In the genomic region with DNA sequence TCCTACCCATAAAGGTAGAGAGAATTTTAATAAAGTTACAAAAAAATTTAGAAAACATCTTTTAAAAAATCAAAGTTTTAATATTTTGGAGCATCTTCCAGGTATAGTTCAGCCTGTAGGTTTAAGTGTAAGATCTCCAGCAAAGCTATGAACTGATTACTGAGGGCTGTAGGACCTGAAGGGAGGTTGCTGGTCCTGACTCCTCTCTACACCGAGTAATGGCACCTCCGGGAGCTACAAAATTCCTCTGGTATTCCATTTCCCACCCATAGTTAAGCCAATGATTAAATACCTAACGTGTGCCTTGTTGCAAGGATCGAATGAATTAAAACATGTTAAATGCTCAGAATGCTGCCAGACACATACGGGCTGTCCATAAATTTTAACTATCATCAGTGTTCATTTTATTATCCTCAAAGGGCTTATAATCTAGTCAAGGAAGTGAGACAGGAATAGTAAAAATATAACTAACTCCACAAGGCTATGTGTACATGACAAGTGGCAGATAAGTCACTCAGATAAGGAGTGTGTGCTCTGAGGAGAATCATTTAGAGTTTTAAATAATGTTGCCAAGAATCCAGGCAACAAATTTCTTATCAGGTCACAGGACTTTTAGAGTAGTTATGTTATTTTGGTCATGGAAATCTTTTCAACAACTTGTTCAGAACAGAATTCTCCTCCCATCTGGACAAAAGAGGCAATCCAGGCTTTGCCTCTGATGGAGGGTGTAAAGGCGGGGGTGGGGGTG, we compare ENCODE assay signal across 23 mouse cellular contexts. TPM values are rescaled to one million over a fixed set of nuclear protein-coding genes. Genes with fewer than 3 reads are reported as not detected.
DNase-seq lines count a peak whose midpoint lies in the region; ATAC-seq lines count a peak whose summit lies in the region.
"Had no signal": no experiment of that assay in that cellular context is flagged by ENCODE, and none has a peak within 500 bp of the region (broad histone marks: within the 10 kb centered on the region; RNA-seq: fewer than 3 reads in every experiment).

No protein-coding gene starts in this region.

- 0 out of 2 replicates have a peak, but pooled peaks have one; percentile 61 for ATAC-seq in heart, embryonic 12.5 days (ENCODE audit: insufficient number of reproducible peaks, low FRiP score)
- peak; percentile 86 for ATAC-seq in heart, embryonic 16.5 days (replicated peaks; ENCODE audit: extremely low read depth, insufficient read depth, low FRiP score)
- peak; percentile 60; the same call in 1 of the 2 replicates for ATAC-seq in neural tube, embryonic 14.5 days (ENCODE audit: low read depth)
- no peak for ATAC-seq in neural tube, embryonic 15.5 days (ENCODE audit: low FRiP score)
- ATAC-seq in megakaryocyte, adult 5-6 weeks (ENCODE audit: poor library complexity, severe bottlenecking), result no peak
- ATAC-seq: activated CD4-positive, CD25-positive, alpha-beta regulatory T cell, adult 4 months; forebrain, embryonic 16.5 days; hindbrain, embryonic 16.5 days; inflammation-experienced regulatory T-cells, adult 6 months; Patski had no signal

- H3K9ac ChIP-seq in heart, embryonic 12.5 days, result no peak overlapping the region
- H3K9ac ChIP-seq in heart, embryonic 16.5 days (ENCODE audit: low read length), result no peak overlapping the region
- no peak overlapping the region for H3K9ac ChIP-seq in neural tube, embryonic 14.5 days (replicated peaks; ENCODE audit: low read depth, low read length)
- H3K9ac ChIP-seq in neural tube, embryonic 15.5 days (replicated peaks), result no peak overlapping the region
- H3K9ac ChIP-seq: embryonic facial prominence, embryonic 13.5 days; forebrain, embryonic 12.5 days; hindbrain, embryonic 12.5 days had no signal

- H3K4me2 ChIP-seq in heart, embryonic 12.5 days, result no peak overlapping the region
- no peak overlapping the region for H3K4me2 ChIP-seq in heart, embryonic 16.5 days (ENCODE audit: low read depth, low read length)
- H3K4me2 ChIP-seq in neural tube, embryonic 14.5 days (ENCODE audit: low read depth, low read length), result no peak overlapping the region
- no peak overlapping the region for H3K4me2 ChIP-seq in neural tube, embryonic 15.5 days
- H3K4me2 ChIP-seq: embryonic facial prominence, embryonic 13.5 days; forebrain, embryonic 12.5 days; hindbrain, embryonic 12.5 days had no signal

- no peaks in the 10 kb centered on the region for H3K9me3 ChIP-seq in heart, embryonic 12.5 days (replicated peaks)
- H3K9me3 ChIP-seq in heart, embryonic 16.5 days (replicated peaks; ENCODE audit: control insufficient read depth, low read length), result no peaks in the 10 kb centered on the region
- H3K9me3 ChIP-seq in neural tube, embryonic 14.5 days (ENCODE audit: control insufficient read depth, low read length), result no peaks in the 10 kb centered on the region
- no peaks in the 10 kb centered on the region for H3K9me3 ChIP-seq in neural tube, embryonic 15.5 days (replicated peaks)
- H3K9me3 ChIP-seq: embryonic facial prominence, embryonic 13.5 days; forebrain, embryonic 12.5 days; heart, embryonic 10.5 days; hindbrain, embryonic 12.5 days had no signal

- 0 out of 2 replicates have a peak, but pooled peaks cover 3% of the 10 kb centered on the region for H3K36me3 ChIP-seq in heart, embryonic 12.5 days
- no peaks in the 10 kb centered on the region for H3K36me3 ChIP-seq in heart, embryonic 16.5 days (ENCODE audit: control insufficient read depth, insufficient read depth)
- no peaks in the 10 kb centered on the region for H3K36me3 ChIP-seq in neural tube, embryonic 14.5 days (ENCODE audit: control insufficient read depth, insufficient read depth, low read length)
- H3K36me3 ChIP-seq in neural tube, embryonic 15.5 days, result no peaks in the 10 kb centered on the region
- H3K36me3 ChIP-seq: embryonic facial prominence, embryonic 13.5 days; forebrain, embryonic 12.5 days; heart, embryonic 10.5 days; hindbrain, embryonic 12.5 days had no signal

- WGBS in heart, embryonic 12.5 days, result 41% methylated on average over 6 of the region's 6 CpGs
- 27% methylated on average over 6 of the region's 6 CpGs for WGBS in heart, embryonic 16.5 days
- WGBS in neural tube, embryonic 14.5 days, result 53% methylated on average over 6 of the region's 6 CpGs
- 52% methylated on average over 6 of the region's 6 CpGs for WGBS in neural tube, embryonic 15.5 days

- DNase-seq in heart, adult 11 months, result no peak
- DNase-seq in heart, postnatal 25 days (ENCODE audit: low spot score), result no peak
- DNase-seq: adrenal gland, postnatal 14 days; cerebellum, adult 11-12 months; cerebellum, adult 9-10 months; cerebellum, postnatal 36 days; gastrocnemius, postnatal 10 days; kidney, adult 2 months had no signal

- H3K27me3 ChIP-seq in heart, embryonic 12.5 days (replicated peaks), result no peaks in the 10 kb centered on the region
- H3K27me3 ChIP-seq in heart, embryonic 16.5 days (ENCODE audit: control insufficient read depth, insufficient read depth, low read length), result no peaks in the 10 kb centered on the region
- no peaks in the 10 kb centered on the region for H3K27me3 ChIP-seq in neural tube, embryonic 14.5 days (ENCODE audit: control insufficient read depth, insufficient read depth, low read length)
- H3K27me3 ChIP-seq in neural tube, embryonic 15.5 days (replicated peaks), result no peaks in the 10 kb centered on the region
- H3K27me3 ChIP-seq: CH12.LX; embryonic facial prominence, embryonic 13.5 days; forebrain, embryonic 12.5 days; hindbrain, embryonic 12.5 days; Patski had no signal

- intact Hi-C loops in heart, postnatal 25 days (cut with DNase I), result no loop called here

- peak overlapping the region; percentile 82; the same call in 1 of the 2 replicates for H3K27ac ChIP-seq in heart, embryonic 12.5 days (ENCODE audit: poor library complexity, severe bottlenecking)
- H3K27ac ChIP-seq in heart, embryonic 16.5 days (ENCODE audit: low read length), result peak overlapping the region; percentile 67
- no peak overlapping the region for H3K27ac ChIP-seq in neural tube, embryonic 14.5 days (ENCODE audit: low read depth, low read length)
- no peak overlapping the region for H3K27ac ChIP-seq in neural tube, embryonic 15.5 days (replicated peaks)
- H3K27ac ChIP-seq: embryonic facial prominence, embryonic 13.5 days; forebrain, embryonic 12.5 days; hindbrain, embryonic 12.5 days had no signal

- no peak overlapping the region for H3K4me3 ChIP-seq in heart, embryonic 12.5 days
- H3K4me3 ChIP-seq in heart, embryonic 16.5 days (ENCODE audit: low read length), result no peak overlapping the region
- no peak overlapping the region for H3K4me3 ChIP-seq in neural tube, embryonic 14.5 days (ENCODE audit: low read depth, low read length)
- no peak overlapping the region for H3K4me3 ChIP-seq in neural tube, embryonic 15.5 days (replicated peaks)
- H3K4me3 ChIP-seq: embryonic facial prominence, embryonic 13.5 days; forebrain, embryonic 12.5 days; heart, embryonic 10.5 days; hindbrain, embryonic 12.5 days had no signal

- H3K4me1 ChIP-seq in heart, embryonic 12.5 days (replicated peaks), result peaks cover 16% of the 10 kb centered on the region; the same call in 1 of the 2 replicates
- peaks cover 13% of the 10 kb centered on the region for H3K4me1 ChIP-seq in heart, embryonic 16.5 days (ENCODE audit: control insufficient read depth, insufficient read depth, low read length)
- H3K4me1 ChIP-seq in neural tube, embryonic 14.5 days (ENCODE audit: control insufficient read depth, insufficient read depth, low read length), result no peaks in the 10 kb centered on the region
- H3K4me1 ChIP-seq in neural tube, embryonic 15.5 days, result no peaks in the 10 kb centered on the region
- H3K4me1 ChIP-seq: embryonic facial prominence, embryonic 13.5 days; forebrain, embryonic 12.5 days; heart, embryonic 10.5 days; hindbrain, embryonic 12.5 days had no signal

RNA-seq across cellular contexts. Expression of a gene that starts 49.9 kb away (rescaled TPM):
- 51.5 and 53.5 TPM in 2 replicates for polyA plus RNA-seq in heart, embryonic 12.5 days (2016; fragmentation: Nextera tagmentation; extraction: Ambion mirVana)
- polyA plus RNA-seq in heart, embryonic 16.5 days (2015; fragmentation: Nextera tagmentation; extraction: Ambion mirVana), result 74.5 and 78.1 TPM in 2 replicates
- total RNA-seq in heart, postnatal 25 days (2021), result 100 to 1,000 TPM; 132 to 133 TPM
- 23.3 and 23.8 TPM in 2 replicates for polyA plus RNA-seq in neural tube, embryonic 14.5 days (2014; fragmentation: Nextera tagmentation; extraction: Ambion mirVana)
- polyA plus RNA-seq in neural tube, embryonic 15.5 days (2015; fragmentation: Nextera tagmentation; extraction: Ambion mirVana), result 18.0 and 19.7 TPM in 2 replicates
- 0.05 TPM in 1 of 2 replicates, not detected in the other for total RNA-seq in megakaryocyte, adult 5-6 weeks (2015)
- 0.16 TPM in 1 of 2 replicates, not detected in the other for total RNA-seq in megakaryocyte, adult 5-6 weeks (2017)
- total RNA-seq: CH12.LX had no signal
- polyA plus RNA-seq: activated CD4-positive, CD25-positive, alpha-beta regulatory T cell, adult 4 months had no signal

Comparison
In these comparisons a context has a peak if more than half of its experiments do, and no peak if none do; other contexts are left out.
1. ATAC-seq: peak in heart, embryonic 12.5 days (single experiment), heart, embryonic 16.5 days (single experiment) and neural tube, embryonic 14.5 days (single experiment); none in neural tube, embryonic 15.5 days (single experiment) and megakaryocyte, adult 5-6 weeks (single experiment).
2. H3K27ac ChIP-seq: peak in heart, embryonic 12.5 days (single experiment) and heart, embryonic 16.5 days (single experiment); none in neural tube, embryonic 14.5 days (single experiment) and neural tube, embryonic 15.5 days (single experiment).